Mouse (Mus musculus): ENCODE data around the gene Carmil3.

Carmil3 gene

DNA sequence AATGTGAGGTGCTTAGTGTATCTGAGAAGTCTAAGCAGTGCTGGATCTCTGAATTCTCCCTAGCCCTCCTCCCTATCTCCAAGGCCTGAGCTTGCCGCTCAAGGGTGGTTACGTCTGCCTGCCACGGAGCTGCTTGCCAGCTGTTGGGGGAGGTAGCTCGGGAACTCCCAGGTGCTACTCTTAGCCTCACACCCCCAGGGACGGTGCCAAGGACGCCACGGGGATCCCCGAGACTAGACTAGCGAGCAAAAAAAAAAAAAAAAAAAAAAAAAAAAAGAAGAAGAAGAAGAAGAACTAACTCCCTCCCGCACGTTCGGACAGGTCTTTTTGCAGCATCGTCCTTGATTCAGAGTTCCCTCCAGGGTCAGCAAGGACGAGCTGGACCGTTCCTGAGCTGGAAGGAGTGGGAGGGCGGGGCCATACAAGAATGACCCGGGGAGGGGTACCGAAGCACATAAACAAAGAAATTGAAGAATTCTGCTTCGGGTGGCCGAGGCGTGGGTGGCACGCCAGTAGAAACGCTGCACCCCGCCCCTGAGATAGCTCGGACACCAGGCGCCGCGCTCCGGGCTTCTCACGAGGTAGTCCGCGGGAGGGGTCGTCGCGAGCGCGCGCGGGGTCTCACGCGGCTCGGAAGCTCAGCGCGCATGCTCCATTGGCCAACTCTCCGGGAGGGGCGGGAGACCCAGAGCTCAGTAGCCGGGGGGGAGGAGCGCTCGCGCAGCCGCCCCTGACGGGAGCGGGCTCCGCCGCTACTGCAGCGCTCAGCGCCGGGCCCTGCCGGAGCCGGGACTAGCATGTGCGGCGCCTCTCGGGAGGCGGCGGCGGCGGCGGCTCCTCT lies at the start of gene Carmil3:
TSS of gene Carmil3 (plus strand) at position 291 of the 841 bp plus-strand sequence.
- peak; percentile 76 for DNase-seq (ENCODE audit: extremely low spot score)

DNA sequence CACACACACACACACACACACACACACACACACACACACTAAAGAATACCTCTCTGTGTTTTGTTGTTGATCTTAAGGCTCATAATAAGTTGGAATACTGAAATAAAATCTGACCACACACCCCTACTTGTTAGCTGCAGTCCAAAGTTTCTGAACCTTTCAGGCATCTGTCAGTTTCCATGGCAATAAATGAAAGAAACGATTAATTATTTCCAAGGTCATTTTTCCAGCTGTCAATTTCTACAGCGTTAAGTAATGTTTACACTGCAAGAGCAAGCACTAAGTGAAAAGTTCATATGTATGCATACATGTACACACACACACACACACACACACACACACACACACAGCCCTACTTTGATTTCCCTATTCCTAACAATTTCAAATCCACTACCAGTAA lies 32.8 kb upstream of the Carmil3 start:
- DNase-seq (ENCODE audit: extremely low spot score), result no peak

DNA sequence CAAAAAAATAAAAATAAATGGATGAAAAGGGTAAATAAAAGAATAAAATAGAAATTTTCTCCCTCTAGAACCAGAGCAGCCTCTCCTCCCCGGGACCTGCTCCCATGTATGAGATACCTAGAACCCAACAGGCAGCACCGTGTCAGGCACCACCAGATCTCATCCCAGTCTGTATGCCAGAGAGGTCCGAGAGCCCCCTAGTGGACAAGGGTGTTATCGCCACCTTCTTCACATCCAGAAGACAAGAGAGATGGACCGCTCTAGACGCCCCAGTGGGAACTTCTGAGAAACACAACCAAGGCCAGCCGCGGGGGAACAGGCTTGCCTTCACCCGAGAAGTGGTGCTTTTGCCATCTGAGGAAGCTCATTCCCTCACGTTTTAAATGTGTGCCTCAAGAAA lies 32.2 kb upstream of the Carmil3 start:
- DNase-seq (ENCODE audit: extremely low spot score), result peak; percentile 67

DNA sequence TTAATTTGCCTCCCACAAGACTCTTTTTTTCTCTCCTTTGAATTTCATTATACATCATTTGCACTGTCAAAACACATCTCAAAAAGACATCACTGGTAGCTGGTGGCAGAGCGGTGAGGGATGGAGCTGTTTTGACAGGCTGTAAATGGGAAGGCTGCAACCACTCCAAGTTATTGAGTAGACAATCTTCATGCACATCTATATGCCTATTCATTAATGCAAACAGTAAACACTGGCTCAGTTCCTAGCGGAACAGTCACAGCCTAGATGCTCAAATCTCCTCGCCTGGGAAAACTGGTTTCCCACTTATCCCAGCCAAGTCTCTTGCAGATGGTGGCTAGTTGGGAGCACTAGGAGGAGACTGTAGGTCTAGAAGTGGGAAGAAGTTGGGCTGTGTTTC lies 31.7 kb upstream of the Carmil3 start:
- DNase-seq (ENCODE audit: extremely low spot score), result no peak

DNA sequence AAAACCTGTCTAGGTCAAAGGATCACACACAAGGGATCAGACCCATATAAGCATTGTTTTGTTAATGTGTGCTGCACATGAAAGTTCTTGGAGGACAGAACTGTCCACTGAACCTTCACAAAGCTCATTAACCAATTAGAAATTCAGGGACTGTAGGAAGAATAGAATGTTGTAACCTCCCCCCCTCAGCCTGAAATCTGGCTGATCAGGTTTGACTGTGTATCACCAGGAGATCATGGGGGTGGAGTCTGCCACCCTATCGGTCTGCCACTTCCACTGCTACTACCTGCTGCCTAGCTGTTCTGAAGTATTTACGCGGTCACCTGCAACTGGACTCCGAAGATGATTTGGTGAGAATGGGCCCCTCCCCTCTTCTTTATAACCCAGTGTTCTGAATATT lies 30.7 kb upstream of the Carmil3 start:
- DNase-seq (ENCODE audit: extremely low spot score), result no peak

GRCm38 (mm10) chr14:55460297-55460696 lies 30.2 kb upstream of the Carmil3 start:
- no peak for DNase-seq (ENCODE audit: extremely low spot score)

DNA sequence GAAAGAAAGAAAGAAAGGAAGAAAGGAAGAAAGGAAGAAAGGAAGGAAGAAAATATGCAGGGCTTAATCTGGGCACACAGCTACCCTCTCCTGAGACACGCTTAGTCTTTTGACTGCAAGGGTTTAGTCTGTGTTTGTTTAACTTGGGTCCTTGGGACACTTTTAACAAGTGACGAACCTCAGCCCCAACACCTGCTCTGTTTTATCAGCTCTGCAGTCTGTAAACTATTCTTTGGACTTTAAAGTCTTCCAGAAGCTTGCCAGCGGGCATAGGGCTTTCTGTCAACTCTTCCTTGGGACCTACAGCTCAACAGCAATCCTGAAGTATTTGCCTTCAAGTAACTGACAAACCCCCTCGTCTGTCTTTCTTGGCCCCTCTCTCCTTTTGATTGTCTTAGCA lies 28.7 kb upstream of the Carmil3 start:
- DNase-seq (ENCODE audit: extremely low spot score), result no peak

GRCm38 (mm10) chr14:55466481-55466880 lies 24.0 kb upstream of the Carmil3 start:
- no peak for DNase-seq (ENCODE audit: extremely low spot score)

GRCm38 (mm10) chr14:55467108-55467507 lies 23.3 kb upstream of the Carmil3 start:
- no peak for DNase-seq (ENCODE audit: extremely low spot score)

DNA sequence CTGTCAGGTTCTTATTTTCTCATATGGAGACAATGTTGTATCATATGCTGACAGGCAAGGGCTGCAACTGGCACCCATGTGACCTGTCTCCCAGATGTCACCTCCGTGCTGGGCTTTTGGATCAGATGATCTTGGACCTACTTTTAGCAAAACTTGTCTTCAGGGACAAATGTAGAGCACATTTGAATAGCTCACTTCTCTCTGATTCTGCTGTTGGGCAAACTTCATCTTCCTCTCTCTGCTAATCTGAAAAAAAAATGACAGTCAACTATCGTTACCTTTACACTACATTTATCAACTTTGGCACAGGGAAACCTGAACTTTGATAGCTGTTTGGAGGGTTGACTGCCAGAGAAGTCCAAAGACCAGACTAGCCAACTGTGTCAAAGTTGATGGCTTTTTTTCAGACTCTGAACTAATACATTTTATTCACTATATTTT lies 22.1 kb upstream of the Carmil3 start:
- no peak for DNase-seq (ENCODE audit: extremely low spot score)

- DNase-seq (ENCODE audit: extremely low spot score), result no peak
Measured at GRCm38 (mm10) chr14:55469041-55469440, 21.4 kb upstream of the Carmil3 start.

DNA sequence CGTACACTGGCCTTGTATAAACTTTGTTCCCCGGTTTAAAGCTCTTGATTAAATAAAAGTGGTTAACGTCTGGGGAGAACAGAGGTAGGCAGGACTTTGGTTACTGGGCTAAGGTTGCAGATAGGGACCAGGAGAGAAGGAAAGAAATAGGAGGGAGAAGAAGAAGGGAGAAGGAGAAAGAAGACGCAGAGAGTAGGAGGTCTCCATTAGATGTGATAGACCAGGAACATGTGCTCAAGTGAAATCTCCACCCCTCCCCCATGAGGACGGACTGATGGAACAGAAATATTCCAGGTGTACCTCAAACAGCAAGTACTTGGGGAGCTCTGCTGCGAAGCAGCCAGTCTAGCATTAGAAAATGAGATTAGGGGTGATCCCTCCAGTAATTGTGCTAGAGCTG lies 20.6 kb upstream of the Carmil3 start:
- DNase-seq (ENCODE audit: extremely low spot score), result no peak

DNA sequence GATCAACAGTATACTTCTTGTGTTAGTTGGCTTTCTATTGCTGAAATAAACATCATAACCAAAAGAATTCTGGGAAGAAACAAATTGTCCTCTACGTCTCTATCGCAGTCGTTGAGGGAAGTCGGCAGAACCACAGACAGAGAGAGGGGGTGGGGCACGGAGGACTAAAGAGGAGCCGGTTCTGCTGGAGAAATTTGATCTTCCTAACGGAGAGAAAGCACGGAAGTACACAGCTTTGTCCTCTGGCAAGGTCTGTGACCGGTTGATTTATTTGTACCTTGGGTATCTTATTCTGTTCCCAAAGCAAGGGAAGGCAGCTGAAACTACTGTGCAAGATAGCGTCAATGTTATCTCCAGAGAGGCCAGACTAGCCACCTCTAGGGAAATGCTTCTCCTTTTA lies 19.6 kb upstream of the Carmil3 start:
- peak; percentile 35 for DNase-seq (ENCODE audit: extremely low spot score)

DNA sequence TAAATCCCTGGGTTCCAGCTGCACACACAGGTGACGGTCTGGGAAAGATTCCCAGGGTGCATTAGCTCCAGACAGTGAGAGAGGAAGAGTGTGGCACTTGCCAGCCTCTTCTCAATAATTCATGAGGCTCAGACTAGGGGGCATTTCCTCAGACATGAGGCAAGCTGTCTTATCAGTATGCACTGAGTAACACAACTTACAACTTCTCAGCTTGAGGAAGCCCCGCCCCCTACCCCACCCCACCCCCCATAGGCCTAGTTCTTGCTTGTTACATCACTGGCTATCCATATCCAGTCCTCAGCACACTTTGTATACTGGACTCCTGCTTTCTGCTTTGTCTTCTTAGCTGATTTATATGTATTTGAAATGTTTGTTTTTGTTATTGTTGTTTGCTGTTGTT lies 14.8 kb upstream of the Carmil3 start:
- DNase-seq (ENCODE audit: extremely low spot score), result no peak

GRCm38 (mm10) chr14:55477421-55477820 lies 13.0 kb upstream of the Carmil3 start:
- no peak for DNase-seq (ENCODE audit: extremely low spot score)

GRCm38 (mm10) chr14:55477829-55478228 lies 12.6 kb upstream of the Carmil3 start:
- DNase-seq (ENCODE audit: extremely low spot score), result no peak

- peak; percentile 86 for DNase-seq (ENCODE audit: extremely low spot score)
Measured at GRCm38 (mm10) chr14:55478651-55479599, 11.5 kb upstream of the Carmil3 start, which contains the start of gene Dhrs4. TSS of gene Dhrs4 (plus strand) at chr14:55478758.

DNA sequence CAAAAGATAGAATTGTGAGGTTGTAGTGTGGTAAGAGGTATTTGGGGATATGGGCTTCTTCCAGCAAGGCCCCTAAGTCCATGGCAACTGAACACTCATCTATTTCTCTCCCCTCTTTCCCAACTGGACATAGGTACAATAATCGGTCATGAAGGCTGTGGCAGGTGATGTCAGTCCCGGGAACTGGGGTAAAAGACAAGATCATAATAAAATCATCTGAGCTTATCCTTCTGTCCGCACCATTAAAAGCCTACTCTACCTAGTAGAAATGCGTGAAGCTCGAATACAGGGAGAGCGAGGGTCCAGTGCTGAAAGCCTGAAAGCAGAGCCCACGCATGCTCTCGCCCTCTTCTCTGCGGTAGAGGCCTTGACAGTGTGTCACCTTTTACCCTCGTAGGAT lies 10.8 kb upstream of the Carmil3 start:
- no peak for DNase-seq (ENCODE audit: extremely low spot score)

DNA sequence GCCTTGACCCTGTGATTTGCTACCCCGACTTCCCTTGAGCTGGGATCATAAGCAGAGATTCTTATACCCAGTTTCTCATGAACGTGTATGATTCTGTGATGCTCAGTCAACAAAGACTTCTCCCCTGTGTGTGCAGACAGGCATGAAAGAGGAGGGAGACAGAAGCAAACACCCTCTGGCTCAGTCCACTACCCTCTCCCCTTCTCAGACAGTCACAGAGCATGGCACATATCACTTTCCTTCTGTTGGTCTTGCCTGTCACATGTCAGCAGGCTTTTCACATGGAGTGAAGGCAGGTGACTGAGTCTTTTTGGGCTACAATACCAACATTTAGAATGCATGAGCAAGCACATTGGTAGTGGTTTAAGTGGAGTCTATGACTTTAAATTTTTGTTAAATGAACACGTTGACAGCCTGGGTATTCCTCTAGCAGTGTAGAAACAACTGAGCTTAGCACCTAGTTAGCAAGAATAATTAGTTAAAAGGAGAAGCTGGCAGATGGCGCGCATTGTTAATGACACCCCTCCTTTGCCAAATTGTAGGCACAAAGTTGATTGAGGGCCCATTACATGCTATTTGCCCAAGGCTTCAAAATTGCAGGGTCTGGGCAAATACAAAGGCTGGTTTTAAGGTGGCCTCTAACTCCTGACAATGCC lies 5.9 kb upstream of the Carmil3 start:
- no peak for DNase-seq (ENCODE audit: extremely low spot score)

DNA sequence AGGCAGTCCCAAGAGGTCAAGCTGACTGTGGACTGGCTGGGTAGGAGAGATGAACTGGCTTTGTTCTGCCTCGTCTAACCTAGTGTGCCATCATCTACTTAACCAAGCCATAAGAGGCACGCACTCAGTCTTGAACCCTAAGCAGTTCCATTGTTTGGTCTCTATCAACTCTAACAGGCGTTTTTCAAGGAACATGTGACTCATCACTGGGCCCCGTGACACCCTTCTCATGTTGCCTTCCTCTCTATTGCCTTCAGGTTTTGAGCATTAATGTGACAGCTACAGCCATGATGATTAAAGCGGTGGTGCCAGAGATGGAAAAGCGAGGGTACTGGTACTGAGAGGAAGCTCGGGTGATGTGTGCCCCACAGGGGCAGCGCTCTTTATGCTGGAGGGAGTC lies 3.6 kb upstream of the Carmil3 start:
- DNase-seq (ENCODE audit: extremely low spot score), result no peak

GRCm38 (mm10) chr14:55491291-55491833 lies 911 bp downstream of the Carmil3 start:
- DNase-seq (ENCODE audit: extremely low spot score), result peak; percentile 87

DNA sequence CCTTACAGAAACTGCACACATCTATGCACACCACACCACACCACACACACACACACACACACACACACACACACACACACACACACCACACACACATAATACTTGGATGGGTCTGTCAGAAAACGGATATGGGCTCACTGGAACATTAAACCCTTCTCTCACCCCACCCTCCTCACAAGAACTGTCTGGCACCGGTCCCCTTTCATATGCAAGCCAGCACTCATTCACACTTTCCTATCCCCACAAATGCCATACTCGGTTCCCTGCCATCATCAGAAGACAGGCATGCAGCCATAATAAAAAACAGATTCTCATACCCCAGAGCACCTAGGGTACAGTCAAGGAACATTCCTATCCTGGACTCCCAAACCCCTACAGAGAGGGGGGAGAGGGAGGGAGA lies 1.7 kb downstream of the Carmil3 start:
- no peak for DNase-seq (ENCODE audit: extremely low spot score)

Data from embryo, embryonic 9.5 days (tissue).